Mouse (Mus musculus): ENCODE measurements around the gene Dmrtc1c2. TPM values are rescaled to one million over a fixed set of nuclear protein-coding genes. Genes with fewer than 3 reads are reported as not detected.
"Not testable (repeated sequence)": the region's sequence is repeated elsewhere in the genome, so short reads cannot be mapped to it uniquely, and the experiment has no call there.

The Dmrtc1c2 gene
- polyA plus RNA-seq (2014; fragmentation: Nextera tagmentation; extraction: Ambion mirVana) = not detected in 2 replicates

DNA sequence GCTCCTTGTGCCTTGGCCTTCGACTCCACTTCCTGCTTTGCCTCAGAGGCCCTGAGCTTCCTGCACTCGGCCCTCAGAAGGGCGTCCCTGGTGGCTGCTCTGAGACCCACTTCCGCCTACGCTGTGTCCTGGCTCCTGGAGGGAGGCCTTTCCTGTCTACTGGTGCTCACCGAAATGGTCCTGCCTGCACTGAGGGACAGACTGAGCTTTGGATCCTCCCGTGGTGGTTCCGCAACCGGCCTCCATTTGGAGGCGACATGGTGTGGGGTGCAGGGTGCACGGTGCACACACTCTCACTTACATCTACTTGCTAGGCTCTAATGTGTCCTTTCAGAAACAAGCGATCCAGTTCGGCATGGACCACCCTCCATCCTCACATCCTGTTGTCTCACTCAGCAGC lies at the start of gene Dmrtc1c2:
Gene Dmrtc1c2 (minus strand): TSS at position 101 of the 400 bp plus-strand sequence.
- H3K27ac ChIP-seq (replicated peaks; ENCODE audit: low read depth, low read length); H3K4me2 ChIP-seq (ENCODE audit: low read depth, low read length); ATAC-seq (ENCODE audit: low read depth); H3K9me3 ChIP-seq (ENCODE audit: control insufficient read depth, low read length); H3K9ac ChIP-seq (ENCODE audit: low read depth, low read length); H3K36me3 ChIP-seq (ENCODE audit: control insufficient read depth, insufficient read depth, low read length); H3K4me3 ChIP-seq (ENCODE audit: low read depth, low read length); H3K27me3 ChIP-seq (replicated peaks; ENCODE audit: control insufficient read depth, insufficient read depth, low read length); H3K4me1 ChIP-seq (ENCODE audit: control insufficient read depth, insufficient read depth, low read length); DNase-seq (ENCODE audit: low spot score): not testable (repeated sequence)
- WGBS = 100% methylated on average over 1 of the region's 13 CpGs

GRCm38 (mm10) chrX:102867871-102868270 lies 13.5 kb upstream of the Dmrtc1c2 start, which contains the start of gene 1700031F05Rik:
TSS of gene 1700031F05Rik (minus strand) at chrX:102867971.
- WGBS = 88% methylated on average over 6 of the region's 6 CpGs
- Histone ChIP-seq H3K36me3 (ENCODE audit: control insufficient read depth, insufficient read depth, low read length) (no peaks in the 10 kb centered on the region), H3K9me3 (ENCODE audit: control insufficient read depth, low read length) (no peaks in the 10 kb centered on the region), H3K4me1 (ENCODE audit: control insufficient read depth, insufficient read depth, low read length) (no peaks in the 10 kb centered on the region), H3K4me2 (ENCODE audit: low read depth, low read length) (no peak within 1 kb of the TSS), H3K27ac (replicated peaks; ENCODE audit: low read depth, low read length) (no peak within 1 kb of the TSS), H3K4me3 (ENCODE audit: low read depth, low read length) (no peak within 1 kb of the TSS), H3K9ac (ENCODE audit: low read depth, low read length) (no peak within 1 kb of the TSS), H3K27me3 (replicated peaks; ENCODE audit: control insufficient read depth, insufficient read depth, low read length) (no peaks in the 10 kb centered on the region)
- ATAC-seq (ENCODE audit: low read depth) (no peak), DNase-seq (ENCODE audit: low spot score) (no peak)

- Histone ChIP-seq H3K27ac (replicated peaks; ENCODE audit: low read depth, low read length) (no peak overlapping the region), H3K36me3 (ENCODE audit: control insufficient read depth, insufficient read depth, low read length) (no peaks in the 10 kb centered on the region), H3K4me1 (ENCODE audit: control insufficient read depth, insufficient read depth, low read length) (no peaks in the 10 kb centered on the region), H3K9me3 (ENCODE audit: control insufficient read depth, low read length) (no peaks in the 10 kb centered on the region), H3K4me3 (ENCODE audit: low read depth, low read length) (no peak overlapping the region), H3K27me3 (replicated peaks; ENCODE audit: control insufficient read depth, insufficient read depth, low read length) (no peaks in the 10 kb centered on the region), H3K9ac (ENCODE audit: low read depth, low read length) (no peak overlapping the region), H3K4me2 (ENCODE audit: low read depth, low read length) (no peak overlapping the region)
- ATAC-seq (ENCODE audit: low read depth) = no peak
- DNase-seq (ENCODE audit: low spot score) = no peak
- 57% methylated on average over 4 of the region's 4 CpGs for WGBS
These were observed 42.1 kb downstream of the Dmrtc1c2 start for GRCm38 (mm10) chrX:102812311-102812710.

GRCm38 (mm10) chrX:102802663-102803062 lies 51.8 kb downstream of the Dmrtc1c2 start, which contains the start of gene Dmrtc1c1:
TSS of gene Dmrtc1c1 (plus strand) at chrX:102802963.
- WGBS = no CpG with 5 or more reads among the region's 14 CpGs
- H3K36me3 ChIP-seq (ENCODE audit: control insufficient read depth, insufficient read depth, low read length); H3K4me3 ChIP-seq (ENCODE audit: low read depth, low read length); H3K9ac ChIP-seq (ENCODE audit: low read depth, low read length); ATAC-seq (ENCODE audit: low read depth); H3K4me2 ChIP-seq (ENCODE audit: low read depth, low read length); H3K9me3 ChIP-seq (ENCODE audit: control insufficient read depth, low read length); DNase-seq (ENCODE audit: low spot score); H3K27ac ChIP-seq (replicated peaks; ENCODE audit: low read depth, low read length); H3K4me1 ChIP-seq (ENCODE audit: control insufficient read depth, insufficient read depth, low read length); H3K27me3 ChIP-seq (replicated peaks; ENCODE audit: control insufficient read depth, insufficient read depth, low read length): not testable (repeated sequence)

Other genes with a start within 250 kb of the Dmrtc1c2 start
- 9.8 and 10.8 TPM in 2 replicates for gene Phka1, start 210.4 kb downstream of the Dmrtc1c2 start, polyA plus RNA-seq (2014; fragmentation: Nextera tagmentation; extraction: Ambion mirVana)
- not detected in 2 replicates for gene Gm3880, start 167.6 kb downstream of the Dmrtc1c2 start, polyA plus RNA-seq (2014; fragmentation: Nextera tagmentation; extraction: Ambion mirVana)
- gene Gm9112, start 147.0 kb downstream of the Dmrtc1c2 start, polyA plus RNA-seq (2014; fragmentation: Nextera tagmentation; extraction: Ambion mirVana) = not detected in 2 replicates
- not detected in 2 replicates for gene Dmrtc1b, start 146.8 kb downstream of the Dmrtc1c2 start, polyA plus RNA-seq (2014; fragmentation: Nextera tagmentation; extraction: Ambion mirVana)
- gene Dmrtc1c1, start 51.7 kb downstream of the Dmrtc1c2 start, polyA plus RNA-seq (2014; fragmentation: Nextera tagmentation; extraction: Ambion mirVana) = not detected in 2 replicates
- gene 1700031F05Rik, start 13.4 kb upstream of the Dmrtc1c2 start, polyA plus RNA-seq (2014; fragmentation: Nextera tagmentation; extraction: Ambion mirVana) = not detected in 2 replicates
- gene Dmrtc1a, start 54.1 kb upstream of the Dmrtc1c2 start, polyA plus RNA-seq (2014; fragmentation: Nextera tagmentation; extraction: Ambion mirVana) = 0.86 and 0.93 TPM in 2 replicates
- gene 1700011M02Rik, start 54.3 kb upstream of the Dmrtc1c2 start, polyA plus RNA-seq (2014; fragmentation: Nextera tagmentation; extraction: Ambion mirVana) = not detected in 2 replicates
- gene 1700018G05Rik, start 73.8 kb upstream of the Dmrtc1c2 start, polyA plus RNA-seq (2014; fragmentation: Nextera tagmentation; extraction: Ambion mirVana) = not detected in 2 replicates

Measured in embryonic facial prominence, embryonic 14.5 days (tissue).